21 mouse cellular contexts compared by ENCODE assay signal in genomic region chr5:23248303-23248702, GRCm38 (mm10).
DNase-seq lines count a peak whose midpoint lies in the region; ATAC-seq and TF ChIP-seq lines count a peak whose summit lies in the region.
"Had no signal": no experiment of that assay in that cellular context is flagged by ENCODE, and none has a peak within 500 bp of the region (broad histone marks: within the 10 kb centered on the region; RNA-seq: fewer than 3 reads in every experiment).

No protein-coding gene starts in this region.

- no peak overlapping the region for H3K4me2 ChIP-seq in intestine, embryonic 14.5 days (ENCODE audit: low read length)
- no peak overlapping the region for H3K4me2 ChIP-seq in intestine, embryonic 16.5 days (ENCODE audit: low read depth, low read length)
- no peak overlapping the region for H3K4me2 ChIP-seq in stomach, postnatal 0 days (replicated peaks; ENCODE audit: low read depth)
- H3K4me2 ChIP-seq: embryonic facial prominence, embryonic 12.5 days; forebrain, embryonic 13.5 days; forebrain, embryonic 15.5 days had no signal

- H3K9me3 ChIP-seq in heart, embryonic 10.5 days: no peaks in the 10 kb centered on the region
- H3K9me3 ChIP-seq in intestine, embryonic 14.5 days (ENCODE audit: control insufficient read depth, low read length): no peaks in the 10 kb centered on the region
- no peaks in the 10 kb centered on the region for H3K9me3 ChIP-seq in intestine, embryonic 16.5 days (ENCODE audit: control insufficient read depth, low read length)
- no peaks in the 10 kb centered on the region for H3K9me3 ChIP-seq in stomach, postnatal 0 days (ENCODE audit: control insufficient read depth, low read length)
- H3K9me3 ChIP-seq: embryonic facial prominence, embryonic 10.5 days; embryonic facial prominence, embryonic 12.5 days; forebrain, embryonic 13.5 days; forebrain, embryonic 15.5 days; G1E had no signal

- peaks cover 21% of the 10 kb centered on the region for H3K4me1 ChIP-seq in heart, embryonic 10.5 days
- peaks cover 6% of the 10 kb centered on the region; the same call in 1 of the 2 replicates for H3K4me1 ChIP-seq in intestine, embryonic 14.5 days (replicated peaks; ENCODE audit: control insufficient read depth, insufficient read depth, low read length)
- peaks cover 14% of the 10 kb centered on the region for H3K4me1 ChIP-seq in intestine, embryonic 16.5 days (ENCODE audit: control insufficient read depth, insufficient read depth, low read length)
- H3K4me1 ChIP-seq in stomach, postnatal 0 days (replicated peaks; ENCODE audit: control insufficient read depth, insufficient read depth): no peaks in the 10 kb centered on the region
- H3K4me1 ChIP-seq: embryonic facial prominence, embryonic 10.5 days; embryonic facial prominence, embryonic 12.5 days; forebrain, embryonic 13.5 days; forebrain, embryonic 15.5 days had no signal

- no peaks in the 10 kb centered on the region for H3K27me3 ChIP-seq in heart, embryonic 10.5 days (ENCODE audit: insufficient read depth, poor library complexity, severe bottlenecking)
- H3K27me3 ChIP-seq in intestine, embryonic 14.5 days (replicated peaks; ENCODE audit: control insufficient read depth, insufficient read depth, low read length): no peaks in the 10 kb centered on the region
- no peaks in the 10 kb centered on the region for H3K27me3 ChIP-seq in intestine, embryonic 16.5 days (replicated peaks; ENCODE audit: control insufficient read depth, insufficient read depth, low read length)
- H3K27me3 ChIP-seq in stomach, postnatal 0 days (ENCODE audit: control insufficient read depth, insufficient read depth, low read length): no peaks in the 10 kb centered on the region
- H3K27me3 ChIP-seq: embryonic facial prominence, embryonic 12.5 days; forebrain, embryonic 13.5 days; forebrain, embryonic 15.5 days; Patski had no signal

- TF ChIP-seq CTCF in stomach, postnatal 0 days (IDR thresholded peaks at IDR 0.05; ENCODE audit: low read depth): no peak

- 0 out of 2 replicates have a peak, but pooled peaks have one; percentile 63 for ATAC-seq in intestine, embryonic 14.5 days (replicated peaks; ENCODE audit: low FRiP score, low TSS enrichment, low read depth)
- no peak for ATAC-seq in intestine, embryonic 16.5 days
- peak; percentile 69; the same call in 1 of the 2 replicates for ATAC-seq in stomach, postnatal 0 days (ENCODE audit: low FRiP score, low TSS enrichment)
- no peak for ATAC-seq in megakaryocyte-erythroid progenitor cell, adult 5-6 weeks (replicated peaks; ENCODE audit: low FRiP score, low TSS enrichment, poor library complexity, severe bottlenecking)
- ATAC-seq: activated CD4-positive, CD25-positive, alpha-beta regulatory T cell, adult 4 months; forebrain, embryonic 13.5 days; forebrain, embryonic 15.5 days; Patski had no signal

- no peaks in the 10 kb centered on the region for H3K36me3 ChIP-seq in heart, embryonic 10.5 days
- no peaks in the 10 kb centered on the region for H3K36me3 ChIP-seq in intestine, embryonic 14.5 days (ENCODE audit: control insufficient read depth, insufficient read depth, low read length)
- H3K36me3 ChIP-seq in intestine, embryonic 16.5 days (ENCODE audit: control insufficient read depth, insufficient read depth, low read length): no peaks in the 10 kb centered on the region
- H3K36me3 ChIP-seq in stomach, postnatal 0 days (ENCODE audit: control insufficient read depth, insufficient read depth, low read length): no peaks in the 10 kb centered on the region
- H3K36me3 ChIP-seq: embryonic facial prominence, embryonic 10.5 days; embryonic facial prominence, embryonic 12.5 days; forebrain, embryonic 15.5 days; G1E had no signal

- DNase-seq in heart, adult 11 months: peak; percentile 29
- DNase-seq in heart, embryonic 10.5 days (ENCODE audit: low spot score): no peak
- DNase-seq in intestine, embryonic 14.5 days (ENCODE audit: low spot score): no peak
- no peak for DNase-seq in stomach, postnatal 0 days (ENCODE audit: low spot score)
- DNase-seq: adrenal gland, adult 8-10 months; adrenal gland, postnatal 14 days; adrenal gland, postnatal 36 days; cerebellum, adult 11-12 months; cerebellum, adult 2 months; cerebellum, adult 9-10 months; cerebellum, postnatal 10 days; cerebellum, postnatal 25 days had no signal

- H3K4me3 ChIP-seq in heart, embryonic 10.5 days: no peak overlapping the region
- H3K4me3 ChIP-seq in intestine, embryonic 14.5 days (ENCODE audit: low read depth, low read length): no peak overlapping the region
- H3K4me3 ChIP-seq in intestine, embryonic 16.5 days (ENCODE audit: low read length): no peak overlapping the region
- no peak overlapping the region for H3K4me3 ChIP-seq in stomach, postnatal 0 days (ENCODE audit: low read depth, low read length)
- H3K4me3 ChIP-seq: embryonic facial prominence, embryonic 10.5 days; embryonic facial prominence, embryonic 12.5 days; forebrain, embryonic 13.5 days; forebrain, embryonic 15.5 days had no signal

- H3K27ac ChIP-seq in heart, embryonic 10.5 days: no peak overlapping the region
- no peak overlapping the region for H3K27ac ChIP-seq in intestine, embryonic 14.5 days (ENCODE audit: low read depth)
- H3K27ac ChIP-seq in intestine, embryonic 16.5 days (ENCODE audit: low read length): no peak overlapping the region
- H3K27ac ChIP-seq in stomach, postnatal 0 days (replicated peaks): no peak overlapping the region
- H3K27ac ChIP-seq: embryonic facial prominence, embryonic 10.5 days; embryonic facial prominence, embryonic 12.5 days; forebrain, embryonic 13.5 days; forebrain, embryonic 15.5 days had no signal

- TF ChIP-seq EP300 in stomach, postnatal 0 days (optimal IDR thresholded peaks at IDR 0.05): no peak

- H3K9ac ChIP-seq in intestine, embryonic 14.5 days (ENCODE audit: low read length): no peak overlapping the region
- H3K9ac ChIP-seq in intestine, embryonic 16.5 days (ENCODE audit: low read depth, low read length): no peak overlapping the region
- H3K9ac ChIP-seq in stomach, postnatal 0 days (ENCODE audit: low read length): no peak overlapping the region
- H3K9ac ChIP-seq: embryonic facial prominence, embryonic 12.5 days; forebrain, embryonic 13.5 days; forebrain, embryonic 15.5 days had no signal

Comparison
In these comparisons a context has a peak if more than half of its experiments do, and no peak if none do; other contexts are left out.
1. ATAC-seq: peak in intestine, embryonic 14.5 days (single experiment) and stomach, postnatal 0 days (single experiment); none in intestine, embryonic 16.5 days (single experiment) and megakaryocyte-erythroid progenitor cell, adult 5-6 weeks (single experiment).